Mouse (Mus musculus) brain, adult 10 weeks (tissue): ENCODE data around the gene Lpin1. TPM values are rescaled to one million over a fixed set of nuclear protein-coding genes. Genes with fewer than 3 reads are reported as not detected.

Experiments used
- polyA plus RNA-seq: library from polyadenylated mRNA; stranded (reverse); fragments of 350-450 nt; fragmentation: Illumina TruSeq; extraction: RNeasy Lipid Tissue Mini Kit (QIAGEN cat#74804); gene quantifications from one replicate; pipeline ENCODE4 v1.2.3, GENCODE M21; 2015; ENCODE audit warnings: low read depth, low replicate concordance

The Lpin1 gene
- polyA plus RNA-seq: 14.1 TPM

DNA sequence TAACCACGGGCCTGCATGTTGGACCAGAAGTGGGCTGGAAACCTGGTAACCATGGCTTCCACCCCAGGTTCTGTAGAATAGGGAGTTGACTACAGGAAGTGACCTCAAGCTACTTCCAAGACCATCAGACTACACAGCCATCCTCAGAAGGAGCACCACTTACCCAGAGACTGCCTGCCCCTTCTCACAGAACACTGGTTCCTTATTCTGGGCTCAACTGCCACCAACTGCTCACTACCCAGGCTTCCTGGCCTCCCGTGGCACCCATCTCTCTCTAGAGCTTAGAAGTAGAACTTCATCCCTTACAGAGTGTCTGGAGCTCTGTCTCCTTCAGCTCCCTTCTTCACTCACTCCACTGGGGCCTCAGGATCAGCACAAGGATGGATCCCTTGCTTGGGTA is at the start of gene Lpin1:
TSS of gene Lpin1 (minus strand) at position 31 of the 400 bp plus-strand sequence.

DNA sequence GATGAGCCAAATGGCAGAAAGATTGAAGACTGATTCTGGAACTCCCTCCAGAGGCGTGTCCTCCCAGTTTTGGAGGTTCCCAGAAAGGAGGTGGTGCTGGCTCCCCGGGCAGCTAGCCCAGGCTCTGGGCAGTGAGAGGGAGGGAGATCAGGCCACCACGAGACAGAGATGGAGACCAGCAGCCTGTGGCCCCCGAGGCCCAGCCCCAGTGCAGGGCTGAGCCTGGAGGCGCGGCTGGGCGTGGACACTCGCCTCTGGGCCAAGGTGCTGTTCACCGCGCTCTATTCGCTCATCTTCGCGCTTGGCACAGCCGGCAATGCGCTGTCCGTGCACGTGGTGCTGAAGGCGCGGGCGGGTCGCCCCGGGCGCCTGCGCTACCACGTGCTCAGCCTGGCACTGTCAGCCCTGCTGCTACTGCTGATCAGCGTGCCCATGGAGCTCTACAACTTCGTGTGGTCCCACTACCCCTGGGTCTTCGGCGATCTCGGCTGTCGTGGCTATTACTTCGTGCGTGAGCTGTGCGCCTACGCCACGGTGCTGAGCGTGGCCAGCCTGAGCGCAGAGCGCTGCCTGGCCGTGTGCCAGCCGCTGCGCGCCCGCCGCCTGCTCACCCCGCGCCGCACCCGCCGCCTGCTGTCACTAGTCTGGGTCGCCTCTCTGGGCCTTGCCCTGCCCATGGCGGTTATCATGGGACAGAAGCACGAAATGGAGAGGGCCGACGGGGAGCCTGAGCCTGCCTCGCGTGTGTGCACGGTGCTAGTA is 42.7 kb upstream of the Lpin1 start, which contains the start of gene Ntsr2:
TSS of gene Ntsr2 (plus strand) at position 51 of the 762 bp plus-strand sequence.

Other genes starting within 250 kb of the Lpin1 start
- gene Ntsr2, start 42.4 kb upstream of the Lpin1 start, polyA plus RNA-seq: 146 TPM
- 1.1 TPM for gene Greb1, start 189.9 kb upstream of the Lpin1 start, polyA plus RNA-seq
- 41.7 TPM for gene E2f6, start 200.0 kb upstream of the Lpin1 start, polyA plus RNA-seq